Mouse (Mus musculus): ENCODE results near the gene Nostrin. TPM values are rescaled to one million over a fixed set of nuclear protein-coding genes. Genes with fewer than 3 reads are reported as not detected.

Gene Nostrin
- total RNA-seq, 1 experiment, result 2.5 TPM

DNA sequence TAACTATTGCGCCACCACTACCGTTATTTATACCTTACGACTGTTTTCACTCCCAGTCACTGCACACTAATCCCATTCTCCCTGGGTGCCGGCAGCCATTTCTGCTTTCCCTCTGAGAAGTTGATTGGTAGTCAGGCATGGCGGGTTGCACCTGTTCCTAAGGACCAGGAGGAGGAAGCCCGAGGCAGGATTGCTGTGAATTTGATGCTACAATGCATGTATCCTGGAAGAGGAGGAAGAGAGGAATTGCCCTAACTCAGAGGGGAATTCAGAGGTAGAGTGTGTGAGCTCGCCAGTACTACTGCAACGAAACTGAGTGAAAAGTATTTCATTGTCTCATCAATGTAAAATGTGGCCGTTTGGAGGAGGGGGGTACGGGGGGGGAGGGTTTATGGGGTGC is 77.1 kb downstream of the Nostrin start:
- no peak for TF ChIP-seq ZC3H11A (IDR thresholded peaks at IDR 0.05; ENCODE audit: borderline replicate concordance, low read depth, low read length)
- no peak for TF ChIP-seq ZNF384 (IDR thresholded peaks at IDR 0.05; ENCODE audit: low read depth, low read length)
- Histone ChIP-seq H3K36me3 (ENCODE audit: control insufficient read depth, insufficient read depth, low read length, poor library complexity, severe bottlenecking) (no peaks in the 10 kb centered on the region), H3K9ac (ENCODE audit: insufficient read depth, low read depth, low read length, poor library complexity, severe bottlenecking) (no peak overlapping the region), H3K9me3 (ENCODE audit: control insufficient read depth, insufficient read depth, low read depth, low read length) (no peaks in the 10 kb centered on the region), H3K4me1 (ENCODE audit: control insufficient read depth in 2 of 2, insufficient read depth in 2 of 2, low read length in 2 of 2, poor library complexity in 1 of 2) (0 out of 4 replicates have a peak, but pooled peaks cover 0 to 2% of the 10 kb centered on the region in 2 experiments), H3K4me3 (ENCODE audit: insufficient read depth in 1 of 2, low read depth in 1 of 2, low read length in 2 of 2, poor library complexity in 1 of 2, severe bottlenecking in 1 of 2) (no peak overlapping the region), H3K27ac (ENCODE audit: insufficient read depth, low read depth, low read length, poor library complexity, severe bottlenecking) (no peak overlapping the region)
- in situ Hi-C loops (cut with MboI; ENCODE audit: low sequenced_read_pairs in 2 of 2, unreplicated experiment in 2 of 2), result no loop called here
- DNase-seq (ENCODE audit: low read depth, low spot score), result no peak

DNA sequence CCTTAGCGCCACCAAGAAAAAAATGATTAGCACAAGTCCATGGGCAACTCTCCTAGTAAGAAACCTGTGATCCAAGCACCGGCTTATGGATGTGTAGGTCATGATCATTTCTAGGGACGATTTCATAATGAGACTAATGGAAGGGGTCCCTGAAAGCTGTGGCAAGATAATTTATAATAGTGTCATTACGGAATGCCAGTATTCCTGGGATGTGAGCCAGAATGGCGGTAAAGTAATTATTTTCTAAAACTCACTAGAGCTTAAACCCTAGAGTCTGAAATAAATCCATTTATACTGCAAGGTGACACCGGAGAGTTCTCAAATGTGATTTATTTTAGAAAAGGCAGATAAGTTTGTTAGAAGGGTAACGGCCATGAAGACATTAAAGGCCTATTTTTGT is 79.6 kb downstream of the Nostrin start:
- Histone ChIP-seq H3K27ac (ENCODE audit: insufficient read depth, low read depth, low read length, poor library complexity, severe bottlenecking) (no peak overlapping the region), H3K9ac (ENCODE audit: insufficient read depth, low read depth, low read length, poor library complexity, severe bottlenecking) (no peak overlapping the region), H3K4me1 (ENCODE audit: control insufficient read depth in 2 of 2, insufficient read depth in 2 of 2, low read length in 2 of 2, poor library complexity in 1 of 2) (0 out of 4 replicates have a peak, but pooled peaks cover 0 to 2% of the 10 kb centered on the region in 2 experiments), H3K9me3 (ENCODE audit: control insufficient read depth, insufficient read depth, low read depth, low read length) (no peaks in the 10 kb centered on the region), H3K36me3 (ENCODE audit: control insufficient read depth, insufficient read depth, low read length, poor library complexity, severe bottlenecking) (no peaks in the 10 kb centered on the region), H3K4me3 (ENCODE audit: insufficient read depth in 1 of 2, low read depth in 1 of 2, low read length in 2 of 2, poor library complexity in 1 of 2, severe bottlenecking in 1 of 2) (no peak overlapping the region)
- TF ChIP-seq ZC3H11A (IDR thresholded peaks at IDR 0.05; ENCODE audit: borderline replicate concordance, low read depth, low read length) (no peak), MAFK (IDR thresholded peaks at IDR 0.05; ENCODE audit: insufficient read depth, low read depth, low read length) (no peak), ZNF384 (IDR thresholded peaks at IDR 0.05; ENCODE audit: low read depth, low read length) (no peak), CHD2 (IDR thresholded peaks at IDR 0.05; ENCODE audit: low read depth, low read length) (no peak), HCFC1 (IDR thresholded peaks at IDR 0.05; ENCODE audit: borderline replicate concordance, insufficient read depth, low read length) (no peak)
- in situ Hi-C loops (cut with MboI; ENCODE audit: low sequenced_read_pairs in 2 of 2, unreplicated experiment in 2 of 2), result no loop called here
- no peak for DNase-seq (ENCODE audit: low read depth, low spot score)

DNA sequence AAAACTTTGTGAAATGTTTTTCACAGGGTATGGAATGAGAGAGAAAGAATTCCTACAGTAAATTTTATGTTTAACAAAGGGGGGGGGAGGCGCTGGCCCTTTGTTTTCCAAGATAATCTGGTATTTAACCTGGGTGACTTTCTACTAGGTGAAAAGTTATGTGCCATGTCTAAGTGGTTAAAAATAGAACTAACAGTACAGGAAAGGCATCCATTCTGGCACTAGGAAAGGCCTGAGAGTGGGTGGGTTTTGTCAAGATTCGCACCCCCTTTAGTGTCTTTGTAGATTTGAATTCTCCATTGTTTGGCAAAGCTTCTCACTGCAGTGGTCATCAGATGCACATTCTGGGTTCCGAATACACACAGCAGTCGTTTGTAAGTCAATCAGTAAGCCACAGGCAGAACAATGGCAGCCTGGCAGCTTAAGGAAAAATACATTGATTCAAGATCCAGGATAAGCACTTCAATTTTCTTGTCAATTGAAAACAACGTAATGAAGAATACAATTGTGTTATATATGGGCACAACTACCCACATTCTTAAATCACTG is 86.3 kb downstream of the Nostrin start:
- no peak overlapping the region for H3K4me3 ChIP-seq (ENCODE audit: insufficient read depth in 1 of 2, low read depth in 1 of 2, low read length in 2 of 2, poor library complexity in 1 of 2, severe bottlenecking in 1 of 2)
- peaks cover 2 to 6% of the 10 kb centered on the region in 2 experiments; a peak in 2 of 4 replicates for H3K4me1 ChIP-seq (ENCODE audit: control insufficient read depth in 2 of 2, insufficient read depth in 2 of 2, low read length in 2 of 2, poor library complexity in 1 of 2)
- H3K9me3 ChIP-seq (ENCODE audit: control insufficient read depth, insufficient read depth, low read depth, low read length), result no peaks in the 10 kb centered on the region
- H3K36me3 ChIP-seq (ENCODE audit: control insufficient read depth, insufficient read depth, low read length, poor library complexity, severe bottlenecking), result no peaks in the 10 kb centered on the region
- no peak overlapping the region for H3K9ac ChIP-seq (ENCODE audit: insufficient read depth, low read depth, low read length, poor library complexity, severe bottlenecking)
- in situ Hi-C loops (cut with MboI; ENCODE audit: low sequenced_read_pairs in 2 of 2, unreplicated experiment in 2 of 2), result no loop called here
- no peak for DNase-seq (ENCODE audit: low read depth, low spot score)
- no peak for TF ChIP-seq CHD2 (IDR thresholded peaks at IDR 0.05; ENCODE audit: low read depth, low read length)
- TF ChIP-seq ZNF384 (IDR thresholded peaks at IDR 0.05; ENCODE audit: low read depth, low read length), result no peak
- TF ChIP-seq ZC3H11A (IDR thresholded peaks at IDR 0.05; ENCODE audit: borderline replicate concordance, low read depth, low read length), result no peak
- TF ChIP-seq MAFK (IDR thresholded peaks at IDR 0.05; ENCODE audit: insufficient read depth, low read depth, low read length), result no peak
- no peak for TF ChIP-seq HCFC1 (IDR thresholded peaks at IDR 0.05; ENCODE audit: borderline replicate concordance, insufficient read depth, low read length)
- H3K27ac ChIP-seq (ENCODE audit: insufficient read depth, low read depth, low read length, poor library complexity, severe bottlenecking), result no peak overlapping the region

DNA sequence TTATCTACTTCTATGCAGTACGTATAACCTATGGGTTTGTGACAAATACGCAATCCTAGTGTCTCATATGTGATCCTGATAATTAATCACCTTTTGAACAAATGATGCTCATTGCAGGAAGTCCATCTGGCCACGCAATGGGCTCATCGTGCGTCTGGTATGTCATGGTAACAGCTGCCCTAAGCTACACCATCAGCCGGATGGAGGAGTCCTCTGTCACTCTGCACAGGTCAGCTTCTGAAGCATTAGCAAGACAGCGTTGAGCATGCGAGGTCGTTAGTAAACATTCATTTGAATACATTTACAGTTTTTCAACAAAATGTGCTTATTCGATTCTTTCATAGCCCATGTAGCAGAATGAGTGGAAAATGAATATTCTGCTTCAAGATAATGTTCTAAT is 87.2 kb downstream of the Nostrin start:
- no peak for TF ChIP-seq ZNF384 (IDR thresholded peaks at IDR 0.05; ENCODE audit: low read depth, low read length)
- no peak for TF ChIP-seq HCFC1 (IDR thresholded peaks at IDR 0.05; ENCODE audit: borderline replicate concordance, insufficient read depth, low read length)
- no peak for TF ChIP-seq ZC3H11A (IDR thresholded peaks at IDR 0.05; ENCODE audit: borderline replicate concordance, low read depth, low read length)
- TF ChIP-seq MAFK (IDR thresholded peaks at IDR 0.05; ENCODE audit: insufficient read depth, low read depth, low read length), result no peak
- no peak for TF ChIP-seq CHD2 (IDR thresholded peaks at IDR 0.05; ENCODE audit: low read depth, low read length)
- H3K9me3 ChIP-seq (ENCODE audit: control insufficient read depth, insufficient read depth, low read depth, low read length), result no peaks in the 10 kb centered on the region
- no peak overlapping the region for H3K27ac ChIP-seq (ENCODE audit: insufficient read depth, low read depth, low read length, poor library complexity, severe bottlenecking)
- H3K9ac ChIP-seq (ENCODE audit: insufficient read depth, low read depth, low read length, poor library complexity, severe bottlenecking), result no peak overlapping the region
- no peak overlapping the region for H3K4me3 ChIP-seq (ENCODE audit: insufficient read depth in 1 of 2, low read depth in 1 of 2, low read length in 2 of 2, poor library complexity in 1 of 2, severe bottlenecking in 1 of 2)
- in situ Hi-C loops (cut with MboI; ENCODE audit: low sequenced_read_pairs in 2 of 2, unreplicated experiment in 2 of 2), result no loop called here
- H3K4me1 ChIP-seq (ENCODE audit: control insufficient read depth in 2 of 2, insufficient read depth in 2 of 2, low read length in 2 of 2, poor library complexity in 1 of 2), result peaks cover 2 to 6% of the 10 kb centered on the region in 2 experiments; a peak in 2 of 4 replicates
- no peaks in the 10 kb centered on the region for H3K36me3 ChIP-seq (ENCODE audit: control insufficient read depth, insufficient read depth, low read length, poor library complexity, severe bottlenecking)
- DNase-seq (ENCODE audit: low read depth, low spot score), result no peak

DNA sequence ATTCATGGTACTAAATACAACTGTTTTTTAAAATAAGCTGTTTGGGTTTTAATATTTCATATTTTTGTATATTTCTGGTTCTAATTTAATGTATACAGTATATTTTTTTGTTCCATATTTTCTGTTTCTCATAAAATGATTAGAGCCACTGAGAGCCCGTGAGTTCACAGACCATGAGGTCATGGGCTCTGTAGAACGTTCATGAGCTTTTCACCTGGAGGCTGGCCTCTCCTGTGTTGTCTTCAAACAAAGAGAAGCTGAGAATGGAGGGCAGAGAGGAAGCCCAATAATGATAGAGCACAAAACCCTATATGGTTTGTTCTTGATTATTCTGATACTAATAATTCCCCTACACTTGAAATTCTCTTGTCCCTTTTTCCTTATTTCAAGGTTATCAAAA is 89.1 kb downstream of the Nostrin start:
- in situ Hi-C loops (cut with MboI; ENCODE audit: low sequenced_read_pairs in 2 of 2, unreplicated experiment in 2 of 2), result no loop called here
- Histone ChIP-seq H3K4me3 (ENCODE audit: insufficient read depth in 1 of 2, low read depth in 1 of 2, low read length in 2 of 2, poor library complexity in 1 of 2, severe bottlenecking in 1 of 2) (no peak overlapping the region), H3K9me3 (ENCODE audit: control insufficient read depth, insufficient read depth, low read depth, low read length) (no peaks in the 10 kb centered on the region), H3K4me1 (ENCODE audit: control insufficient read depth in 2 of 2, insufficient read depth in 2 of 2, low read length in 2 of 2, poor library complexity in 1 of 2) (peaks cover 2 to 6% of the 10 kb centered on the region in 2 experiments; a peak in 2 of 4 replicates), H3K36me3 (ENCODE audit: control insufficient read depth, insufficient read depth, low read length, poor library complexity, severe bottlenecking) (no peaks in the 10 kb centered on the region), H3K9ac (ENCODE audit: insufficient read depth, low read depth, low read length, poor library complexity, severe bottlenecking) (no peak overlapping the region), H3K27ac (ENCODE audit: insufficient read depth, low read depth, low read length, poor library complexity, severe bottlenecking) (no peak overlapping the region)
- no peak for TF ChIP-seq HCFC1 (IDR thresholded peaks at IDR 0.05; ENCODE audit: borderline replicate concordance, insufficient read depth, low read length)
- no peak for TF ChIP-seq ZNF384 (IDR thresholded peaks at IDR 0.05; ENCODE audit: low read depth, low read length)
- DNase-seq (ENCODE audit: low read depth, low spot score), result no peak
